Mouse (Mus musculus): ENCODE data around the gene Mier2. TPM values are rescaled to one million over a fixed set of nuclear protein-coding genes. Genes with fewer than 3 reads are reported as not detected.

The Mier2 gene
- total RNA-seq, 1 experiment, result 58.5 TPM

DNA sequence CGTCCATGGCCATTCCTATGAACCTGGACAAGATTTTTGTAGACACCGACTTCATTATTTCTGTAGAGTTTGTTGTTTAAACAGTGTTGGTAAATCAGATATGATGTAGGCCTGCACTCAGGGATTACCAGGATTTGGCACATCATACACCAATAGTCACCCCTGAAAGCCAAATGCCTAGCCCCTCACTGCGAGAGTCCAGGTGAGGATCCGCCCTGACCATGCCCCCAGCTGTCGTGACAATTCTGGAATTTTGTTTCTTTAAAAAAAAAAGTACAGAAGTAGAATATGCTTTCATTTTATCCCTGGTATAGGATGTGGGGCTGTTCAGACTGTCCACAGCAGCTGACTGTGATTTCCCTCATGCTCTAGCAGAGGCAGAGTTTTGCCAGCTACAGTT lies 14.9 kb upstream of the Mier2 start:
- no peak overlapping the region for H3K4me3 ChIP-seq (ENCODE audit: insufficient read depth in 1 of 2, low read depth in 1 of 2, low read length in 2 of 2, poor library complexity in 1 of 2, severe bottlenecking in 1 of 2)
- in situ Hi-C loops (cut with MboI; ENCODE audit: low sequenced_read_pairs in 2 of 2, unreplicated experiment in 2 of 2), result no loop called here
- H3K9ac ChIP-seq (ENCODE audit: insufficient read depth, low read depth, low read length, poor library complexity, severe bottlenecking), result no peak overlapping the region
- no peaks in the 10 kb centered on the region for H3K36me3 ChIP-seq (ENCODE audit: control insufficient read depth, insufficient read depth, low read length, poor library complexity, severe bottlenecking)
- no peak for DNase-seq (ENCODE audit: low read depth, low spot score)
- H3K27ac ChIP-seq (ENCODE audit: insufficient read depth, low read depth, low read length, poor library complexity, severe bottlenecking), result no peak overlapping the region
- H3K4me1 ChIP-seq (ENCODE audit: control insufficient read depth in 2 of 2, insufficient read depth in 2 of 2, low read length in 2 of 2, poor library complexity in 1 of 2), result peaks cover 0 to 7% of the 10 kb centered on the region in 2 experiments; a peak in 1 of 4 replicates
- TF ChIP-seq HCFC1 (IDR thresholded peaks at IDR 0.05; ENCODE audit: borderline replicate concordance, insufficient read depth, low read length), result no peak
- TF ChIP-seq ZNF384 (IDR thresholded peaks at IDR 0.05; ENCODE audit: low read depth, low read length), result no peak
- no peak for TF ChIP-seq MAFK (IDR thresholded peaks at IDR 0.05; ENCODE audit: insufficient read depth, low read depth, low read length)
- no peak for TF ChIP-seq CHD2 (IDR thresholded peaks at IDR 0.05; ENCODE audit: low read depth, low read length)
- no peak for TF ChIP-seq ZC3H11A (IDR thresholded peaks at IDR 0.05; ENCODE audit: borderline replicate concordance, low read depth, low read length)
- H3K9me3 ChIP-seq (ENCODE audit: control insufficient read depth, insufficient read depth, low read depth, low read length), result no peaks in the 10 kb centered on the region

GRCm38 (mm10) chr10:79559716-79560115 lies 4.7 kb upstream of the Mier2 start:
- DNase-seq (ENCODE audit: low read depth, low spot score), result no peak
- Histone ChIP-seq H3K9me3 (ENCODE audit: control insufficient read depth, insufficient read depth, low read depth, low read length) (no peaks in the 10 kb centered on the region), H3K27ac (ENCODE audit: insufficient read depth, low read depth, low read length, poor library complexity, severe bottlenecking) (no peak overlapping the region), H3K4me3 (ENCODE audit: insufficient read depth in 1 of 2, low read depth in 1 of 2, low read length in 2 of 2, poor library complexity in 1 of 2, severe bottlenecking in 1 of 2) (no peak overlapping the region), H3K36me3 (ENCODE audit: control insufficient read depth, insufficient read depth, low read length, poor library complexity, severe bottlenecking) (no peaks in the 10 kb centered on the region), H3K9ac (ENCODE audit: insufficient read depth, low read depth, low read length, poor library complexity, severe bottlenecking) (no peak overlapping the region), H3K4me1 (ENCODE audit: control insufficient read depth in 2 of 2, insufficient read depth in 2 of 2, low read length in 2 of 2, poor library complexity in 1 of 2) (peaks cover 0 to 2% of the 10 kb centered on the region in 2 experiments; a peak in 1 of 4 replicates)
- in situ Hi-C loops (cut with MboI; ENCODE audit: low sequenced_read_pairs in 2 of 2, unreplicated experiment in 2 of 2), result no loop called here
- no peak for TF ChIP-seq ZC3H11A (IDR thresholded peaks at IDR 0.05; ENCODE audit: borderline replicate concordance, low read depth, low read length)
- TF ChIP-seq MAFK (IDR thresholded peaks at IDR 0.05; ENCODE audit: insufficient read depth, low read depth, low read length), result no peak
- no peak for TF ChIP-seq HCFC1 (IDR thresholded peaks at IDR 0.05; ENCODE audit: borderline replicate concordance, insufficient read depth, low read length)
- no peak for TF ChIP-seq ZNF384 (IDR thresholded peaks at IDR 0.05; ENCODE audit: low read depth, low read length)
- TF ChIP-seq CHD2 (IDR thresholded peaks at IDR 0.05; ENCODE audit: low read depth, low read length), result no peak

- no peak overlapping the region for H3K4me3 ChIP-seq (ENCODE audit: insufficient read depth in 1 of 2, low read depth in 1 of 2, low read length in 2 of 2, poor library complexity in 1 of 2, severe bottlenecking in 1 of 2)
- in situ Hi-C loops (cut with MboI; ENCODE audit: low sequenced_read_pairs in 2 of 2, unreplicated experiment in 2 of 2), result no loop called here
- no peaks in the 10 kb centered on the region for H3K9me3 ChIP-seq (ENCODE audit: control insufficient read depth, insufficient read depth, low read depth, low read length)
- TF ChIP-seq ZNF384 (IDR thresholded peaks at IDR 0.05; ENCODE audit: low read depth, low read length) (no peak), CHD2 (IDR thresholded peaks at IDR 0.05; ENCODE audit: low read depth, low read length) (no peak), ZC3H11A (IDR thresholded peaks at IDR 0.05; ENCODE audit: borderline replicate concordance, low read depth, low read length) (no peak), HCFC1 (IDR thresholded peaks at IDR 0.05; ENCODE audit: borderline replicate concordance, insufficient read depth, low read length) (no peak), MAFK (IDR thresholded peaks at IDR 0.05; ENCODE audit: insufficient read depth, low read depth, low read length) (no peak)
- no peak overlapping the region for H3K9ac ChIP-seq (ENCODE audit: insufficient read depth, low read depth, low read length, poor library complexity, severe bottlenecking)
- no peak for DNase-seq (ENCODE audit: low read depth, low spot score)
- H3K36me3 ChIP-seq (ENCODE audit: control insufficient read depth, insufficient read depth, low read length, poor library complexity, severe bottlenecking), result no peaks in the 10 kb centered on the region
- H3K4me1 ChIP-seq (ENCODE audit: control insufficient read depth in 2 of 2, insufficient read depth in 2 of 2, low read length in 2 of 2, poor library complexity in 1 of 2), result peaks cover 0 to 11% of the 10 kb centered on the region in 2 experiments; a peak in 1 of 4 replicates
- H3K27ac ChIP-seq (ENCODE audit: insufficient read depth, low read depth, low read length, poor library complexity, severe bottlenecking), result no peak overlapping the region
These were observed 2.5 kb upstream of the Mier2 start for GRCm38 (mm10) chr10:79557496-79557895.

GRCm38 (mm10) chr10:79556951-79557350 lies 2.0 kb upstream of the Mier2 start:
- H3K4me3 ChIP-seq (ENCODE audit: insufficient read depth in 1 of 2, low read depth in 1 of 2, low read length in 2 of 2, poor library complexity in 1 of 2, severe bottlenecking in 1 of 2), result no peak overlapping the region
- no peak overlapping the region for H3K9ac ChIP-seq (ENCODE audit: insufficient read depth, low read depth, low read length, poor library complexity, severe bottlenecking)
- peaks cover 0 to 15% of the 10 kb centered on the region in 2 experiments; a peak in 1 of 4 replicates for H3K4me1 ChIP-seq (ENCODE audit: control insufficient read depth in 2 of 2, insufficient read depth in 2 of 2, low read length in 2 of 2, poor library complexity in 1 of 2)
- DNase-seq (ENCODE audit: low read depth, low spot score), result no peak
- in situ Hi-C loops (cut with MboI; ENCODE audit: low sequenced_read_pairs in 2 of 2, unreplicated experiment in 2 of 2), result no loop called here
- no peak overlapping the region for H3K27ac ChIP-seq (ENCODE audit: insufficient read depth, low read depth, low read length, poor library complexity, severe bottlenecking)
- no peak for TF ChIP-seq ZNF384 (IDR thresholded peaks at IDR 0.05; ENCODE audit: low read depth, low read length)
- no peak for TF ChIP-seq CHD2 (IDR thresholded peaks at IDR 0.05; ENCODE audit: low read depth, low read length)
- no peak for TF ChIP-seq HCFC1 (IDR thresholded peaks at IDR 0.05; ENCODE audit: borderline replicate concordance, insufficient read depth, low read length)
- TF ChIP-seq ZC3H11A (IDR thresholded peaks at IDR 0.05; ENCODE audit: borderline replicate concordance, low read depth, low read length), result no peak
- TF ChIP-seq MAFK (IDR thresholded peaks at IDR 0.05; ENCODE audit: insufficient read depth, low read depth, low read length), result no peak
- H3K9me3 ChIP-seq (ENCODE audit: control insufficient read depth, insufficient read depth, low read depth, low read length), result no peaks in the 10 kb centered on the region
- H3K36me3 ChIP-seq (ENCODE audit: control insufficient read depth, insufficient read depth, low read length, poor library complexity, severe bottlenecking), result no peaks in the 10 kb centered on the region

Measured in ES-E14 (cell line).